Mouse (Mus musculus): ENCODE results near the gene Khdc3. TPM values are rescaled to one million over a fixed set of nuclear protein-coding genes. Genes with fewer than 3 reads are reported as not detected.
"Not testable (repeated sequence)": the region's sequence is repeated elsewhere in the genome, so short reads cannot be mapped to it uniquely, and the experiment has no call there.

Gene Khdc3
- total RNA-seq, 2 experiments from 2014 or later, result 2.4 to 2.8 TPM

DNA sequence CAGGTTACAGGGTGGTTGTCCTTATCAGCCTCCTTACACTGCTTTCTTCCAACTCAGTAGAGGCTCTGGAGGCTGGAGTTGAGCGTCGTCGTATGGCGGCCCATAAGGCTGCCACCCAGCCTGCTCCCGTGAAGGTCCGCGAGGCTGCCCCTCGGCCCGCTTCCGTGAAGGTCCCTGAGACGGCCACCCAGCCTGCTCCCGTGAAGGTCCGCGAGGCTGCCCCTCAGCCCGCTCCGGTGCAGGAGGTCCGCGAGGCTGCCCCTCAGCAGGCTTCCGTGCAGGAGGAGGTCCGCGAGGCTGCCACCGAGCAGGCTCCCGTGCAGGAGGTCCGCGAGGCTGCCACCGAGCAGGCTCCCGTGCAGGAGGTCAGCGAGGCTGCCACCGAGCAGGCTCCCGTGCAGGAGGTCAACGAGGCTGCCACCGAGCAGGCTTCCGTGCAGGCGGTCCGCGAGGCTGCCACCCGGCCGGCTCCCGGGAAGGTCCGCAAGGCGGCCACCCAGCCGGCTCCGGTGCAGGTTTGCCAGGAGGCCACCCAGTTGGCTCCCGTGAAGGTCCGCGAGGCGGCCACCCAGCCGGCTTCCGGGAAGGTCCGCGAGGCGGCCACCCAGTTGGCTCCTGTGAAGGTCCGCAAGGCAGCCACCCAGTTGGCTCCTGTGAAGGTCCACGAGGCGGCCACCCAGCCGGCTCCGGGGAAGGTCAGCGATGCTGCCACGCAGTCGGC, 1.7 kb downstream of the Khdc3 start:
- DNase-seq (ENCODE audit: extremely low spot score in 1 of 2, low spot score in 2 of 2), result peak in 1 of 2 experiments; percentile 22
- TF ChIP-seq CTCF (IDR thresholded peaks at IDR 0.05), result no peak
- Histone ChIP-seq H3K27ac (no peak overlapping the region), H3K4me3 (peak overlapping the region; percentile 48)
- intact Hi-C loops (cut with DNase I), result no loop called here

DNA sequence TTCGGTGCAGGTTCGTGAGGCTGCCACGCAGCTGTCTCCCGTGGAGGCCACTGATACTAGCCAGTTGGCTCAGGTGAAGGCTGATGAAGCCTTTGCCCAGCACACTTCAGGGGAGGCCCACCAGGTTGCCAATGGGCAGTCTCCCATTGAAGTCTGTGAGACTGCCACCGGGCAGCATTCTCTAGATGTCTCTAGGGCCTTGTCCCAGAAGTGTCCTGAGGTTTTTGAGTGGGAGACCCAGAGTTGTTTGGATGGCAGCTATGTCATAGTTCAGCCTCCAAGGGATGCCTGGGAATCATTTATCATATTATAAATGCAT, 2.2 kb downstream of the Khdc3 start:
- TF ChIP-seq CTCF (IDR thresholded peaks at IDR 0.05), result no peak
- Histone ChIP-seq H3K4me3 (peak overlapping the region; percentile 48), H3K27ac (no peak overlapping the region)
- intact Hi-C loops (cut with DNase I), result no loop called here
- DNase-seq (ENCODE audit: extremely low spot score in 1 of 2, low spot score in 2 of 2), result no peak

DNA sequence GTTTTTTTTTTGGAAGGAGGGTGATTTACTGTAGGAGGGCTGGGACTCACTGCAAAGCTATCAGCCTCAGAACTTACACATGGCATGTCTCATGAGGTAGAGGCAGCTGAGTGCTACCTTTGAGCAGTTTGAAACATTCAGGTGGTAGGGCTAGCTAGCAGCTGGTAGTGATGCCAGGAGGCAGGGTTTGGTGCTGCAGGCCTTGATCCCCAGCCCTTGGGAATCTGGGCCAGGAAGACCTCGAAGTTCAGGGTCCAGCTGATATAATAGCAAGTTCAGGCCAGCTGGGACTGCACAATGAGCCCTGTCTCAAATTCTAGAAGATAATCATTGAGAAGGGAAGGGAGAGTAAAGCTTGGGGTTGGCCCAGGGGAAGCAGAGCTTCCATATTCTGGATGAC, 3.5 kb downstream of the Khdc3 start:
- no peak overlapping the region for H3K27ac ChIP-seq
- no peak for DNase-seq (ENCODE audit: extremely low spot score in 1 of 2, low spot score in 2 of 2)
- no peak overlapping the region for H3K4me3 ChIP-seq
- no peak for TF ChIP-seq CTCF (IDR thresholded peaks at IDR 0.05)
- intact Hi-C loops (cut with DNase I), result no loop called here

DNA sequence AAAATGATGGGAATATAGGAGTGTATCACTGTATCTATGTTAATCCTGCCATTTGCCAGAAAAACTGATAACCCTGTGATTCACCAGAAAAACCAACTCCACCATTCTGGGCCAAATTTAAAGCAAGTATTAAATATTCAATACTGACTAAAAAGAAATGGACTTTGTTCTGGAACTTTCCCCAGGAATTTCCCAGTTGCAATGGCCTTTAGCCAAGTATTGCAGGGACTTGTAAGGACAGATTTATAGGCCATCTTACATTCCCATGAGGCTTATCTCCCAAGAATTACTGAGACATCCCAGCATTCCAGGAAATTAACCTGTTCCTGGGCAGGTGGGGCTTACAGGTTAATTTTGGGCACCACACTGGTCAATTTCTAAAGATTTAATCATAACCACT, 4.1 kb downstream of the Khdc3 start:
- TF ChIP-seq CTCF (IDR thresholded peaks at IDR 0.05), result no peak
- DNase-seq (ENCODE audit: extremely low spot score in 1 of 2, low spot score in 2 of 2), result no peak
- intact Hi-C loops (cut with DNase I), result no loop called here
- Histone ChIP-seq H3K4me3 (no peak overlapping the region), H3K27ac (peak overlapping the region; percentile 41; the same call in 1 of the 2 replicates)

GRCm38 (mm10) chr9:73112919-73113906, 11.6 kb downstream of the Khdc3 start, which contains the start of gene Rsl24d1:
TSS of gene Rsl24d1 (plus strand) at chr9:73113426.
- intact Hi-C loops (cut with DNase I), result no loop called here
- Histone ChIP-seq H3K27ac (peak within 1 kb of the TSS; percentile 87), H3K4me3 (peak within 1 kb of the TSS; percentile 90)
- peak; percentile 88 for DNase-seq (ENCODE audit: extremely low spot score in 1 of 2, low spot score in 2 of 2)
- no peak; the same call in 1 of the 2 replicates for TF ChIP-seq CTCF (IDR thresholded peaks at IDR 0.05)

GRCm38 (mm10) chr9:73116704-73117103, 15.1 kb downstream of the Khdc3 start:
- DNase-seq (ENCODE audit: extremely low spot score in 1 of 2, low spot score in 2 of 2); intact Hi-C loops (cut with DNase I); H3K27ac ChIP-seq; H3K4me3 ChIP-seq: not testable (repeated sequence)

GRCm38 (mm10) chr9:73118012-73118411, 16.4 kb downstream of the Khdc3 start:
- Histone ChIP-seq H3K27ac (no peak overlapping the region), H3K4me3 (no peak overlapping the region)
- DNase-seq (ENCODE audit: extremely low spot score in 1 of 2, low spot score in 2 of 2), result no peak
- TF ChIP-seq CTCF (IDR thresholded peaks at IDR 0.05), result peak; percentile 8
- intact Hi-C loops (cut with DNase I), result no loop called here

- peak; percentile 66 for TF ChIP-seq CTCF (IDR thresholded peaks at IDR 0.05)
- no peak overlapping the region for H3K27ac ChIP-seq
- peak; percentile 30 to 35 for DNase-seq (ENCODE audit: extremely low spot score in 1 of 2, low spot score in 2 of 2)
- H3K4me3 ChIP-seq, result no peak overlapping the region
- intact Hi-C loops (cut with DNase I), result no loop called here
Observed at GRCm38 (mm10) chr9:73121735-73122134, 20.1 kb downstream of the Khdc3 start.

DNA sequence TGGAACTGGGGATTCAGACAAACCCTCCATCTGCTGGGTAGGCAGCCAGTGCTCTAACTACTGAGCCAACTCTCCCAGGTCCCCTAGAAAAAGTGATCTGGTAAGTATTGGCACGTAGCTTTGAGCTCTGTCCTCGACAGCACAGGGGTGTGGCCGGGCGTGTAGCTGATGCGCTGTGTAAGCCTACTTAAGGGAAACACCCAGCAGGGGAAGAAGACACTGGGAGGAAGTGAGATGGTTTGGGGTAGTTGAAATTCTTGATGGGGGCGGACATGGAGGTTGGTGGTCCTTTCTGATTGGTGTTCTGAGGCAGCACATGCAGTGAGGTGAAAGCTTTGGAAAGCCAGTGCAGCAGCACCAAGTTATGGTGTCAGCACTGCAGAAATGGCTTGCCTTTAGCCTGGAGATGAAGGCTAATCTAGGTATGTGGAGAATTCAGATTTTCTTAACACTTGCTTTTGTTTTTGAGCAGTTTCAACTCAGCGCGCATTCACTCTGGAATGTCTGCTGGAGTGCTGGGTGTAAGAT, 23.5 kb downstream of the Khdc3 start:
- intact Hi-C loops (cut with DNase I), result no loop called here
- no peak for TF ChIP-seq CTCF (IDR thresholded peaks at IDR 0.05)

DNA sequence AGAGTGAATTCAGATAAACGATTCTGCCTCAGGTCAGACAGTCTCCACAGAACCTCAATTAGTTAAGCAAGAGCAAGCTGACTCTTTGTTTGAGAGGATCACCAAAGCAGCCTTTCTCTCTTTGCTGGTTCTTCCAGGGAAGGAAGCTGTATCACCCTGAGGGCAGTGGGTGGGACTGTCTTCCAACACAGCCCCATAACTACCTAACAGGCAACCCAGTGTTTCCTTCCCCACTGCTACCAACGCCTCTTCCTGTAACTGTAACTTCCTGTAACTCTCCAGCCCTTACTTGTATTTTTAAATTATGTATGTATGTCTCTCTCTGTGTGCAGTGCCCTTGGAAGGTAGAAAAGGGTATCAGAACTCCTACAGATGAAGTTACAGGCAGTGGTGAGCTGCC, 25.8 kb downstream of the Khdc3 start:
- no peak overlapping the region for H3K4me3 ChIP-seq
- no peak for TF ChIP-seq CTCF (IDR thresholded peaks at IDR 0.05)
- DNase-seq (ENCODE audit: extremely low spot score in 1 of 2, low spot score in 2 of 2), result no peak
- intact Hi-C loops (cut with DNase I), result no loop called here
- no peak overlapping the region for H3K27ac ChIP-seq

More for the DNA sequence above, 23.5 kb downstream of the Khdc3 start:
- Histone ChIP-seq H3K4me3 (no peak overlapping the region), H3K27ac (no peak overlapping the region)
- DNase-seq (ENCODE audit: extremely low spot score in 1 of 2, low spot score in 2 of 2), result no peak

- intact Hi-C loops (cut with DNase I), result no loop called here
Observed at GRCm38 (mm10) chr9:73129875-73130274, 28.2 kb downstream of the Khdc3 start.

GRCm38 (mm10) chr9:73130529-73130928, 28.9 kb downstream of the Khdc3 start:
- no peak for TF ChIP-seq CTCF (IDR thresholded peaks at IDR 0.05)
- DNase-seq (ENCODE audit: extremely low spot score in 1 of 2, low spot score in 2 of 2), result no peak
- Histone ChIP-seq H3K27ac (no peak overlapping the region), H3K4me3 (no peak overlapping the region)
- intact Hi-C loops (cut with DNase I), result no loop called here

More at GRCm38 (mm10) chr9:73129875-73130274, 28.2 kb downstream of the Khdc3 start:
- DNase-seq (ENCODE audit: extremely low spot score in 1 of 2, low spot score in 2 of 2), result no peak
- H3K4me3 ChIP-seq, result no peak overlapping the region
- TF ChIP-seq CTCF (IDR thresholded peaks at IDR 0.05), result no peak
- no peak overlapping the region for H3K27ac ChIP-seq

Data from left cerebral cortex, adult 2 months (tissue).